Mouse (Mus musculus): ENCODE measurements around the gene Rhof. TPM values are rescaled to one million over a fixed set of nuclear protein-coding genes. Genes with fewer than 3 reads are reported as not detected.

The Rhof gene
- polyA plus RNA-seq, 1 experiment from 2014 or later: 11.1 TPM

DNA sequence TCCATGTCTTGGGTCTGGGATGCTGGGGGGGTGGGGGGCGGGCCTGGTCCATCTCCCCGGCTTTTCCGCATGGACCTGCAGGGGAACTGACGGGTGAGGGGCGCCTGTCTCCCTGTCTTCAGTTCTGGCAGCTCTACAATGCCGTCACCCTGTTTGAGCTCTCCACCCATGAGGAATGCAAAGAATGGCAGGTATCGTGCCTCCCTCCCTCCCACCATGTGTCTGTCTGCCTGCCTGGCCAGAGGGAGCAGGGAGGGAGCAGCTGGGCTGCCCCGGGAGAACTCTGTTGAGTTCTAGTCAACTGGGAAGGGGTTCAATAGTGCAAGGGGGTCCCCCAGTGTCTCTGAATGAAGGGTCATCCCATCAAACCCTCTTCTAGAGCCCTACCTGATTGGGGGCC lies 16.4 kb downstream of the Rhof start:
- no peak for DNase-seq (ENCODE audit: low spot score)

DNA sequence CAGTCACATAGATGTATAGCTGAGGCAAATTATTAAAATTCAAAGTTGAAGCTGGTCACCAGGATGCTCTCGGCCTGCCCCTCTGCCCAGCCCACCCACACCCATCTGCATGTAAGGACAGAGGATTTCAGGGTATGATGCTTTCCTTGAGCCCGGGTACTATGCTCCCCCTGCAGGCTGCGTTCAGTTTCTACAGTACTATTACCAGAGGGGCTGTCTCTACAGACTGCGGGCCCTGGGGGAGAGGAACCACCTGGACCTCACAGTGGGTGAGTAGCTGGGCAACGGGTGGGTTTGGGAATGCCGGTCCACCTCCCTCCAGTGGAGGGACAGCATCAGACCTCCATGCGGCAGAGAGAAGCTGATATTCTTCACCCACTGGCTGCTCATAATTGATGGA lies 17.6 kb downstream of the Rhof start:
- DNase-seq (ENCODE audit: low spot score): peak; percentile 40

- no peak for DNase-seq (ENCODE audit: low spot score)
Observed at GRCm38 (mm10) chr5:123114109-123114508, 18.4 kb downstream of the Rhof start.

- no peak for DNase-seq (ENCODE audit: low spot score)
Observed at GRCm38 (mm10) chr5:123110296-123110721, 22.2 kb downstream of the Rhof start.

DNA sequence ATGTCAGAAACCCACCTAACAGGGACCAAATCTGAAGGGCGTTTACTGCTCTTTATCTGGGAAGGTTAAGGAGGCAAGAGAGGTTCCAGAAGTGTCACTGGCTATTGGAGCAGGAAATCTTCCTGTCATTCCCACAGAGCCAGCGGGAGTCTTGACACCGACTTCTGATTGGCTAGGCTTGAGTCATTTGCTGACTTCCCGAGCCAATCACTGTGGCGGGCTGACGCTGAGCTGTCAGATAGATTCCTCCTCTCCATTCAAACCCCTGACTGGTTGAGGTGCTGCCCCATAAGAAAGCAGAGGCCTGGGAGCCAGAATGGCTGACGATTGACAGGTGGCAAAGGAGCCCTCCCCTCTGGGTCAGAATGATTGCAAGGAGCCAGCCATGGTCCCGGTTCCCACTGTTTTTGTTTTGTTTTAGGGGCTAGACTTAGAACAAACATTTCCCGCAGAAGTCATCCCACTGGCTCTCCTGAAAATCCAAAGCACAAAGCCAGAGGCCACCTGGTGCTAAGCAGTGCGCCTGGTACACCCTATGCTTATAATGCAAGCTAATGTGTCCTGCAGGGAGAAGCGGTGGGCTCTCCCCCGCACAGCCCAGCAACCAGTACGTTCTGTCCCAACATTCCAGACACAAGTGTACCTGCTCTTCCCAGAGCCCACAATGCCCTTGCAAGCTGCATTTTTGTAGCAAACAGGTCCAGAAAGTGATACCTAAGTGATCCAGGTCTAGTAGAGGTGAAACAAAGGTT lies 22.9 kb downstream of the Rhof start:
- DNase-seq (ENCODE audit: low spot score): no peak

DNA sequence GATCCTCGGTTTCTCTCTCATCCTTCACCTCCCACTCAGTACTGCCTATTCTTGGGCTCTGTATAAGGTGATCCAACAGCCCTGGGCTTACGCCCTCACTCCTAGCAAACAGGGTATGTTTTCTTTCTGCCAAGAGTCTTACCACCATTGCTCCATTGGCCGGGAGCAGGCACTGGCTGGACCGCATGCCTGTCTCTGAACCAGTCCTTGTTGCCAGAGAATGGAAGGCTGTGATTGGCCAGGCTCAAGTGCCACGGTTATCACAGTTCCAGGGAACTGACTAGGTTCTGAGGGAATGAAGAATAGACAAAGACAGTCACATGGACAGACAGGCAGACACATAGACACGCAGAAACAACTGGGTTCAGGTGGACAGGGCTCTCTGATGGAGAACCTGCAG lies 27.7 kb downstream of the Rhof start:
- no peak for DNase-seq (ENCODE audit: low spot score)

GRCm38 (mm10) chr5:123103556-123103955 lies 28.9 kb downstream of the Rhof start:
- no peak for DNase-seq (ENCODE audit: low spot score)

DNA sequence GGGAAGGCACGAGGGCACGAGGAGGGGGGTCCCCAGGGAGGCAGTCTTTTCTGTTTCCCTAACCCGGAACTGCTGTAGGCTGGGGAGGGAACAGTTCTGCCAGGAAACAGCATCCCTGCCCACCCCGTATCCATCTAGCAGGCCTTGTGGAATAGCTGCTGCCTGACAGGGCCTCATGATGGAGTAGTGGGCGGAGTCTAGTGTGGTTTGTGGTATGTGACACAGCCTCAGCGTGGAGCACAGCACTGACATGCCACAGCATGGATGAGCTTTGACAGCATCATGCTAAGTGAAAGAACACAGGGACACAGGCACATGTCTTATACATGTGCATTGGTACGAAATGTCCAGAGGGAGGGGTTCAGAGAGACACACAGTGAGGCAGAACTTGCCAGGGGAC lies 30.1 kb downstream of the Rhof start:
- DNase-seq (ENCODE audit: low spot score): peak; percentile 21

DNA sequence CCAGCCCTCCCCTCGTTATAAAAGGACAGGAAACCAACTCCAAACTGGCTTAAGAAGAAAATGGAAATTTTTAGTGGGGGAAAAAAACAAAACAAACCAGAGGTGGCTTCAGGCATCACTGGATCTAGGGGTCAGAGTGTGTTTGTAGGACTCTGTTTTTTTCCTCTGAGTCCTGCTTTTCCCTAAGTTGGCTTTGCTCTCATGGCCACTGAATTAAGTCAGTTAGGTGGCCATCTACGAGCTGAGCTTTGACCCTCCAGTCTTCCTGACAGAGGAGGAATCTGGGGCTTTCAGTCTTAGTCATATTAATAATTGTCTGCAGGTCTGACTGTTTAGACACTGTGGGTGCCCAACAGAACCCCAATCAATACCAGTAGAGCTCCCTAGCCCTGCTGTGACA lies 34.0 kb downstream of the Rhof start:
- no peak for DNase-seq (ENCODE audit: low spot score)

- no peak for DNase-seq (ENCODE audit: low spot score)
Observed at GRCm38 (mm10) chr5:123096299-123096698, 36.2 kb downstream of the Rhof start.

GRCm38 (mm10) chr5:123094238-123094991 lies 38.1 kb downstream of the Rhof start:
- DNase-seq (ENCODE audit: low spot score): no peak

GRCm38 (mm10) chr5:123093077-123093633 lies 39.3 kb downstream of the Rhof start:
- no peak for DNase-seq (ENCODE audit: low spot score)

GRCm38 (mm10) chr5:123090560-123091306 lies 41.8 kb downstream of the Rhof start:
- DNase-seq (ENCODE audit: low spot score): no peak

- DNase-seq (ENCODE audit: low spot score): no peak
Observed at GRCm38 (mm10) chr5:123088784-123089183, 43.7 kb downstream of the Rhof start.

GRCm38 (mm10) chr5:123086501-123086900 lies 46.0 kb downstream of the Rhof start:
- no peak for DNase-seq (ENCODE audit: low spot score)

GRCm38 (mm10) chr5:123083340-123084050 lies 49.0 kb downstream of the Rhof start:
- DNase-seq (ENCODE audit: low spot score): no peak

DNA sequence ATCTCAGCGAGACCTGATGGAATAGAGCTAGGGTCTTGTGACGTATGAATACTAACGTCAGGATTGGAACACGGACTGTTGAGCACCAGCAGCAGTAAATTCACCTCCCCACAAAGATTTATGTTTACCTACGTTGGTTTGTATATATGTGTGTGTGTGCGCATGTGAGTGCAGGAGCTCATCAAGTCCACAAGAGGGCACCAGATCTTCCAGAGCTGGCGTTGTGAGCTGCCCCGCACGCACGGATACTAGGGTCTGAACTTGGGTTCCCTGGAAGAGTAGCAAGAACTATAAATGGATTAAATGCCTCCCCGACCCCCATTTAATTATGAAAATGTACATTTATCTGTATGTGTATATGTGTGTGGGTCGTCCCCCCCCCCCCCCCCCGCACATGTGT lies 52.0 kb downstream of the Rhof start:
- no peak for DNase-seq (ENCODE audit: low spot score)

- no peak for DNase-seq (ENCODE audit: low spot score)
Observed at GRCm38 (mm10) chr5:123080041-123080440, 52.5 kb downstream of the Rhof start.

- DNase-seq (ENCODE audit: low spot score): no peak
Observed at GRCm38 (mm10) chr5:123079568-123079967, 52.9 kb downstream of the Rhof start.

- DNase-seq (ENCODE audit: low spot score): peak; percentile 92
Observed at GRCm38 (mm10) chr5:123076419-123077281, 55.8 kb downstream of the Rhof start.
